Mouse (Mus musculus) ES-E14 (cell line): ENCODE measurements at regions not wholly inside any gene's neighbourhood (a gene's known extent, or its start where the extent isn't known, plus 50 kb on each side); places are given as distances from the start of the nearest gene placed in this dataset.

ENCODE experiments used
- CHD2 ChIP-seq: IDR thresholded peaks from 2 replicates; pipeline ENCODE4 v1.6.1; 2014; ENCODE audit warnings: mild to moderate bottlenecking, low read depth, low read length, inconsistent platforms
- MAFK ChIP-seq: IDR thresholded peaks from 2 replicates; pipeline ENCODE4 v1.6.1; 2014; ENCODE audit warnings: mild to moderate bottlenecking, low read depth, low read length, inconsistent platforms; ENCODE audit not compliant: insufficient read depth
- ZC3H11A ChIP-seq: IDR thresholded peaks from 2 replicates; pipeline ENCODE4 v1.6.1; 2012; ENCODE audit warnings: low read depth, mild to moderate bottlenecking, inconsistent platforms, low read length, borderline replicate concordance
- ZNF384 ChIP-seq: IDR thresholded peaks from 2 replicates; pipeline ENCODE4 v1.6.1; 2012; ENCODE audit warnings: low read depth, low read length, inconsistent platforms

GRCm38 (mm10) chr9:91601740-91602139 lies 236.1 kb upstream of the Zic1 start:
- no peak for TF ChIP-seq ZC3H11A
- TF ChIP-seq MAFK: no peak
- no peak for TF ChIP-seq CHD2
- TF ChIP-seq ZNF384: no peak
